Mouse (Mus musculus) G1E (cell line): ENCODE measurements around the gene Adora2a. TPM values are rescaled to one million over a fixed set of nuclear protein-coding genes. Genes with fewer than 3 reads are reported as not detected.
"Not testable (repeated sequence)": the region's sequence is repeated elsewhere in the genome, so short reads cannot be mapped to it uniquely, and the experiment has no call there.

Experiments
- ATAC-seq: 2 replicates; pipeline ENCODE4 v1.8.0; 2016; ENCODE audit warnings: mild to moderate bottlenecking; ENCODE audit not compliant: insufficient number of reproducible peaks, poor library complexity, low FRiP score, severe bottlenecking; ENCODE audit errors: extremely low read depth
- DNase-seq: peaks from one replicate; pipeline ENCODE4 v3.0.0; 2012; ENCODE audit warnings: low spot score
- H3K27me3 ChIP-seq: 2 replicates; pipeline ENCODE4 v1.6.1; 2012; ENCODE audit warnings: mild to moderate bottlenecking, low read length, inconsistent platforms; ENCODE audit not compliant: insufficient read depth
- H3K36me3 ChIP-seq: replicated peaks from 2 replicates; pipeline ENCODE3; 2012; ENCODE audit warnings: mild to moderate bottlenecking, inconsistent platforms
- H3K4me1 ChIP-seq: 2 replicates; pipeline ENCODE4 v1.6.1; 2012; ENCODE audit warnings: low read depth, low read length, inconsistent platforms, mixed read lengths; ENCODE audit not compliant: insufficient read depth
- H3K4me3 ChIP-seq: 2 replicates; pipeline ENCODE4 v1.5.1; 2012; ENCODE audit warnings: low read depth, mild to moderate bottlenecking, inconsistent platforms, low read length, moderate library complexity, mixed read lengths
- H3K9me3 ChIP-seq: replicated peaks from 2 replicates; pipeline ENCODE4 v1.6.1; 2012; ENCODE audit warnings: inconsistent platforms
- CTCF ChIP-seq: IDR thresholded peaks from 2 replicates; pipeline ENCODE4 v1.5.1; 2012; ENCODE audit warnings: low read depth, low read length, inconsistent platforms, mixed read lengths
- GATA1 ChIP-seq: IDR thresholded peaks from 2 replicates; pipeline ENCODE4 v1.6.1; 2012; ENCODE audit warnings: borderline replicate concordance, low read length, inconsistent platforms, mixed read lengths
- GATA2 ChIP-seq: IDR thresholded peaks from 2 replicates; pipeline ENCODE4 v1.6.1; 2012; ENCODE audit warnings: low read depth, low read length, inconsistent platforms, borderline replicate concordance
- POLR2AphosphoS5 ChIP-seq: IDR thresholded peaks from 2 replicates; pipeline ENCODE4 v1.6.1; 2012; ENCODE audit warnings: low read depth, low read length, inconsistent platforms; ENCODE audit not compliant: insufficient replicate concordance
- TAL1 ChIP-seq: conservative IDR thresholded peaks from 2 replicates; pipeline ENCODE4 v1.6.1; 2012; ENCODE audit warnings: low read depth, low read length, inconsistent platforms, mixed read lengths
- polyA plus RNA-seq: library from polyadenylated mRNA; stranded (reverse); fragments of >175 nt; gene quantifications from 2 replicates; pipeline ENCODE4 v1.2.3, GENCODE M21; 2012
- total RNA-seq, 2 experiments: library from RNA; stranded (forward) in 1 of 2; stranded (reverse) in 1 of 2; fragments of 200-1000 nt in 1 of 2; fragments of >200 nt in 1 of 2; fragmentation: Nextera tagmentation in 1 of 2; gene quantifications; 2 replicates each; pipeline ENCODE4 v1.2.3; 2014 to 2017

Adora2a gene
- total and polyA plus RNA-seq, 3 experiments = 0.03 to 0.33 TPM; not detected in 1

GRCm38 (mm10) chr10:75334175-75334574, 17.5 kb downstream of the Adora2a start:
- DNase-seq (no peak), ATAC-seq (no peak)
- TF ChIP-seq TAL1 = no peak
- no peak for TF ChIP-seq GATA2
- no peak for TF ChIP-seq GATA1
- no peak for TF ChIP-seq CTCF
- TF ChIP-seq POLR2AphosphoS5 = no peak
- H3K27me3 ChIP-seq = peaks cover 4% of the 10 kb centered on the region; the same call in 1 of the 2 replicates
- no peaks in the 10 kb centered on the region for H3K36me3 ChIP-seq
- no peaks in the 10 kb centered on the region for H3K9me3 ChIP-seq
- no peak overlapping the region for H3K4me3 ChIP-seq
- no peaks in the 10 kb centered on the region; the same call in 1 of the 2 replicates for H3K4me1 ChIP-seq

GRCm38 (mm10) chr10:75335075-75335474, 18.4 kb downstream of the Adora2a start:
- ATAC-seq (no peak), DNase-seq (no peak)
- H3K27me3 ChIP-seq = no peaks in the 10 kb centered on the region
- no peaks in the 10 kb centered on the region; the same call in 1 of the 2 replicates for H3K4me1 ChIP-seq
- no peak for TF ChIP-seq GATA1
- TF ChIP-seq POLR2AphosphoS5 = no peak
- TF ChIP-seq TAL1 = no peak
- no peak for TF ChIP-seq CTCF
- TF ChIP-seq GATA2 = no peak
- H3K9me3 ChIP-seq = no peaks in the 10 kb centered on the region
- H3K36me3 ChIP-seq = no peaks in the 10 kb centered on the region
- H3K4me3 ChIP-seq = no peak overlapping the region

DNA sequence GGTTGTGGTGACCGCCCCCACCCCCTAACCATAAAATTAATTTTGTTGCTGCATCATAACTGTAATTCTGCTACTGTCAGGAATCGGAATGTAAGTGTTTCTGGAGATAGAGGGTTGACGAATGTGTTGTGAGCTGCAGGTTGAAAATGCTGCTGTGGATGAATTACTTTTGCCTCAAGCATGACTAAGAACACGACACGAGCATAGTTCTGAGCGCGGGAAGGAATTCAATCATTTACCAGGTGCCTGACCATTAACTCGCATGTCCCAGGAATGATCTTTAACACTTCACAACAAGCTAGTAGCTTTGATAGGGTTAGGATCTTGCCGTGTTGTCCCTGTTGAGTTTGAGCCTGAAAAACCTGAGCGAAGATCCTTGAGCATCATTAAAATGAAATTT, 20.6 kb downstream of the Adora2a start:
- H3K27me3 ChIP-seq = no peaks in the 10 kb centered on the region
- H3K36me3 ChIP-seq = no peaks in the 10 kb centered on the region
- no peaks in the 10 kb centered on the region for H3K4me1 ChIP-seq
- H3K9me3 ChIP-seq = no peaks in the 10 kb centered on the region
- TF ChIP-seq GATA2 = no peak
- no peak for TF ChIP-seq GATA1
- no peak for TF ChIP-seq CTCF
- TF ChIP-seq POLR2AphosphoS5 = no peak
- no peak for TF ChIP-seq TAL1
- ATAC-seq (no peak), DNase-seq (no peak)
- H3K4me3 ChIP-seq = no peak overlapping the region

DNA sequence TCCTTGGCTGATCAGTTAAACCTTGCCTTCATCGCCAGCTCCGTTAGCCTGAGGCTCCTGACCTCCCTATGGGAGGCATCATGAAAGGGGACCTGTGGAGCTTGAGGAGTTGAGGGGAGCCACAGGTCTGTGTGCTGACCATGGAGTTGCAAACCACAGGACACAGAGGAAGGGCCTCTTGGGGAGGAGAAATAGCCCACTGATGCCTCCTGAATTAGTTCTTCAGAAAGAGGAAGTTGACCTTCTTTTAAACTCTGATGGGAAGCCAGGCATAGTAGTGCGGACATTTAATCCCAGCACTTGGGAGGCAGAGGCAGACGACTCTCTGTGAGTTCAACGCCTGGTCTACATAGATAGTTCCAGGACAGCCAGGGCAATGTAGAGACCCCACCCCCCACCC, 22.2 kb downstream of the Adora2a start:
- Histone ChIP-seq H3K27me3 (no peaks in the 10 kb centered on the region), H3K36me3 (no peaks in the 10 kb centered on the region), H3K4me1 (no peaks in the 10 kb centered on the region), H3K4me3 (no peak overlapping the region), H3K9me3 (no peaks in the 10 kb centered on the region)
- DNase-seq (no peak), ATAC-seq (no peak)
- TF ChIP-seq CTCF (no peak), POLR2AphosphoS5 (no peak), GATA1 (no peak), GATA2 (no peak), TAL1 (no peak)

DNA sequence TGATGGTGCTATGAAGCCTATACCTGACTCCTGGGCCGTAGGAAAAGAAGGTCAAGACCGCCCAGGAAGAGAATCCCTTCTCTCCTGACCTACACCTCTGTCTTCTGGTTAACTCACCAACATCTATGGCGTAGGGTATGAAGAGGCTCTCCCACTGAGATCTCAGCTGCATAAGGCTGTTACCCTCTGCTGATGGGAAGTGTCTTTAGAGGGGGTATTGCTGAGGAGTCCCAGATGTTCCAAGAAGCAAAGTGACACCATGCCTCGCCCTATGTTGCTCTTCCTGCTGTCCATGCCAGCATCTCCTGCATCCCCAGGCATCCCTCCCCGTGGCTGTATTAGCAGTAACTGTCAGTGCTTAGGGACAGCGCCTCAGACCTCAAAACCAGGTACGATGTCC, 22.7 kb downstream of the Adora2a start:
- TF ChIP-seq TAL1 (no peak), CTCF (no peak), GATA2 (no peak), POLR2AphosphoS5 (no peak), GATA1 (no peak)
- no peak overlapping the region for H3K4me3 ChIP-seq
- H3K27me3 ChIP-seq = no peaks in the 10 kb centered on the region
- ATAC-seq = no peak
- no peaks in the 10 kb centered on the region for H3K4me1 ChIP-seq
- no peak for DNase-seq
- no peaks in the 10 kb centered on the region for H3K9me3 ChIP-seq
- no peaks in the 10 kb centered on the region for H3K36me3 ChIP-seq

- Histone ChIP-seq H3K4me1 (no peaks in the 10 kb centered on the region), H3K36me3 (no peaks in the 10 kb centered on the region), H3K9me3 (peaks cover 4% of the 10 kb centered on the region), H3K4me3 (no peak overlapping the region), H3K27me3 (no peaks in the 10 kb centered on the region)
- no peak for TF ChIP-seq TAL1
- no peak for TF ChIP-seq POLR2AphosphoS5
- no peak for TF ChIP-seq GATA2
- no peak for TF ChIP-seq CTCF
- no peak for DNase-seq
- ATAC-seq = no peak
Observed at GRCm38 (mm10) chr10:75341936-75342335, 25.3 kb downstream of the Adora2a start.

GRCm38 (mm10) chr10:75344563-75344962, 27.9 kb downstream of the Adora2a start:
- H3K36me3 ChIP-seq, H3K4me1 ChIP-seq, H3K9me3 ChIP-seq, ATAC-seq, DNase-seq, H3K4me3 ChIP-seq, H3K27me3 ChIP-seq: not testable (repeated sequence)
